Mouse (Mus musculus) forebrain, embryonic 14.5 days (tissue): ENCODE measurements at regions not wholly inside any gene's neighbourhood (a gene's known extent, or its start where the extent isn't known, plus 50 kb on each side); places are given as distances from the start of the nearest gene placed in this dataset.

ENCODE experiments used
- ATAC-seq: fragments of 200-750 bp; cut with Nextera tagmentation; 2 replicates; pipeline ENCODE4 v1.8.0; 2017; ENCODE audit warnings: mild to moderate bottlenecking, moderate library complexity
- DNase-seq: peaks from one replicate; pipeline ENCODE4 v3.0.0-alpha.2; 2015; ENCODE audit warnings: low spot score
- H3K27ac ChIP-seq: fragments of 300-500 bp; sonication (generic); 2 replicates; pipeline ENCODE4 v1.5.1; 2014; ENCODE audit warnings: low read depth, mild to moderate bottlenecking, control low read depth, low read length, moderate library complexity
- H3K27me3 ChIP-seq: fragments of 300-500 bp; sonication (generic); replicated peaks from 2 replicates; pipeline ENCODE4 v1.6.1; 2014; ENCODE audit warnings: low read length, control low read depth, mixed read lengths; ENCODE audit not compliant: control insufficient read depth, insufficient read depth
- H3K36me3 ChIP-seq: fragments of 300-500 bp; sonication (generic); 2 replicates; pipeline ENCODE4 v1.6.1; 2014; ENCODE audit warnings: low read length, control low read depth; ENCODE audit not compliant: control insufficient read depth, insufficient read depth
- H3K4me1 ChIP-seq: fragments of 300-500 bp; sonication (generic); 2 replicates; pipeline ENCODE4 v1.6.1; 2014; ENCODE audit warnings: antibody characterized with exemption, low read length, control low read depth; ENCODE audit not compliant: control insufficient read depth, insufficient read depth
- H3K4me2 ChIP-seq: fragments of 300-500 bp; sonication (generic); 2 replicates; pipeline ENCODE4 v1.6.1; 2014; ENCODE audit warnings: mild to moderate bottlenecking, control low read depth, low read length
- H3K4me3 ChIP-seq: fragments of 300-500 bp; sonication (generic); 2 replicates; pipeline ENCODE4 v1.5.1; 2014; ENCODE audit warnings: low read depth, low read length, control low read depth
- H3K9ac ChIP-seq: fragments of 300-500 bp; sonication (generic); 2 replicates; pipeline ENCODE4 v1.6.1; 2014; ENCODE audit warnings: mild to moderate bottlenecking, low read length, control low read depth, moderate library complexity
- H3K9me3 ChIP-seq: fragments of 300-500 bp; sonication (generic); replicated peaks from 2 replicates; pipeline ENCODE4 v1.6.1; 2016; ENCODE audit warnings: low read length, control low read depth, mixed read lengths; ENCODE audit not compliant: control insufficient read depth
- WGBS: fragments of 180-500 bp; shearing (Covaris S2); extraction: QIAGEN DNeasy Blood & Tissue Kit; methylation state at CpG from one replicate; pipeline ENCODE4 v1.1.7; 2014; 5-methylcytosine and 5-hydroxymethylcytosine counted together

GRCm38 (mm10) chr8:89649207-89649890, 605.4 kb upstream of the Sall1 start:
- Histone ChIP-seq H3K4me1 (0 out of 2 replicates have a peak, but pooled peaks cover under 1% of the 10 kb centered on the region), H3K4me2 (no peak overlapping the region), H3K27me3 (no peaks in the 10 kb centered on the region), H3K9ac (no peak overlapping the region), H3K27ac (no peak overlapping the region), H3K9me3 (no peaks in the 10 kb centered on the region), H3K4me3 (no peak overlapping the region), H3K36me3 (no peaks in the 10 kb centered on the region)
- 68% methylated on average over 5 of the region's 5 CpGs for WGBS
- DNase-seq = no peak
- no peak for ATAC-seq

DNA sequence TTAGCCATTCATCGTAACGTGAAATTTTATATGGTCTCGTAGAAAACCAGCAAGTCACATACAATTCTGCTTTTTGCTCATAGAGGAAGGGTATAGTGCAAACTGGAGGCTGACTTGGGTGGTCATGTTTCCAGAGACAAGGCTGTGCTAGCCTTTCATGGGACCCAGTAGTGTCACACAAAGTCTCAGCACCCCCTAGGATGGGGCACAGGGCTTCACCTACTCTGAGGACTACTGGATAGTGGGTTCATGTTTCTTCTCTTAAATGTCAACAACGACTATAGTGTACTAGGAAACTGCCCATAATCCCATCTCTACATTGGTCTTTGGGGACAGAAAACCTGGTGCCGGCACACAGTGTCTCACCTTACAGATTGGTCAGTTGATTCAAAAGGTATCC, 603.0 kb upstream of the Sall1 start:
- ATAC-seq = no peak
- no peak overlapping the region for H3K27ac ChIP-seq

DNA sequence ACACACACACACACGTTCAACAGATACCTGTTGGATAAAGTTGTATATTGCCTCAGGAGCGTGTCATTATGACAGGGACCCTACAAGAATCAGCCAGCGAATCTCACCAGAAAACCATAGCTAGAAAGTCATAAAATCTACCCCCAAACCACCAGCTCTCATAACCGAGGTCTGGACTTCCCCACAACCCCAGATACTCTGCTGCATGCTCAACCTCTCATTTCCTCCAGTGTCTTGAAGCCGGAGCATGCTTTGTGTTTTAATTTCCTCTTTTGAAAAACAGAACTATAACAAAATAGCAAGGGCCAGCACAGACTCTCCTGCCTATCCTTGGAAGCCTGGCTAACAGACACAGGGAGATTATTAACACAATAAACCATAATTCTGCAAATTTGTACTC, 597.4 kb upstream of the Sall1 start:
- Histone ChIP-seq H3K4me1 (0 out of 2 replicates have a peak, but pooled peaks cover 4% of the 10 kb centered on the region), H3K4me3 (no peak overlapping the region), H3K27ac (no peak overlapping the region), H3K9me3 (no peaks in the 10 kb centered on the region), H3K27me3 (no peaks in the 10 kb centered on the region), H3K36me3 (no peaks in the 10 kb centered on the region), H3K4me2 (no peak overlapping the region), H3K9ac (no peak overlapping the region)
- no peak for ATAC-seq
- DNase-seq = no peak
- WGBS = 88% methylated on average over 5 of the region's 5 CpGs

More for the DNA sequence above, 603.0 kb upstream of the Sall1 start:
- 0 out of 2 replicates have a peak, but pooled peaks cover 4% of the 10 kb centered on the region for H3K4me1 ChIP-seq
- H3K9me3 ChIP-seq = no peaks in the 10 kb centered on the region
- H3K4me3 ChIP-seq = no peak overlapping the region
- H3K9ac ChIP-seq = no peak overlapping the region
- no peaks in the 10 kb centered on the region for H3K27me3 ChIP-seq
- WGBS = 93% methylated on average over 5 of the region's 5 CpGs
- no peaks in the 10 kb centered on the region for H3K36me3 ChIP-seq
- no peak overlapping the region for H3K4me2 ChIP-seq
- no peak for DNase-seq

GRCm38 (mm10) chr8:89634864-89635263, 590.9 kb upstream of the Sall1 start:
- Histone ChIP-seq H3K4me3 (no peak overlapping the region), H3K9ac (no peak overlapping the region), H3K27ac (no peak overlapping the region), H3K9me3 (no peaks in the 10 kb centered on the region), H3K27me3 (no peaks in the 10 kb centered on the region), H3K4me1 (0 out of 2 replicates have a peak, but pooled peaks cover 4% of the 10 kb centered on the region), H3K4me2 (no peak overlapping the region), H3K36me3 (no peaks in the 10 kb centered on the region)
- ATAC-seq (no peak), DNase-seq (no peak)
- 92% methylated on average over 2 of the region's 2 CpGs for WGBS

GRCm38 (mm10) chr8:89632304-89632703, 588.3 kb upstream of the Sall1 start:
- H3K4me2 ChIP-seq = no peak overlapping the region
- no peaks in the 10 kb centered on the region for H3K27me3 ChIP-seq
- 32% methylated on average over 5 of the region's 5 CpGs for WGBS
- H3K4me3 ChIP-seq = no peak overlapping the region
- H3K36me3 ChIP-seq = no peaks in the 10 kb centered on the region
- H3K27ac ChIP-seq = no peak overlapping the region
- H3K4me1 ChIP-seq = 0 out of 2 replicates have a peak, but pooled peaks cover 4% of the 10 kb centered on the region
- no peak overlapping the region for H3K9ac ChIP-seq
- ATAC-seq (no peak), DNase-seq (peak; percentile 37)
- no peaks in the 10 kb centered on the region for H3K9me3 ChIP-seq

DNA sequence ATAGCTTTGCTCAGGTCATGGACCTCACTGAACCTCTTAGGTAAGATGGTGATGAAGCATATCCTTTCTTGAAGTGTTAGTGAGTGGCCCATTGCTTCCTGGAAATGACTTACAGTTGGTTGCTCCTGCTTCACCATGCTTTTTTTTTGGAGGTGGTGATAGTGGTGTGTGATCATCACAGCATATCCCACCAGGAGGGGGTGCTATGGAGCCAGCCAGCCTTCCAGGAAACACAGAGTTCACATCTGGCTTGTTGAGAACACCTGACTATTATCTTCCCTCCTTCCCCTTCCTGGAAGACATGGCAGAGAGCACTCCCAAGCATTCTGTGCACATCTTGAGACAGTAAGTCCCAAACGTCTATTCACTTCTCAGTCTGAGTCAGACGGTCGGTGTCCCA, 586.6 kb upstream of the Sall1 start:
- Histone ChIP-seq H3K4me3 (no peak overlapping the region), H3K27ac (no peak overlapping the region), H3K9ac (no peak overlapping the region), H3K4me1 (0 out of 2 replicates have a peak, but pooled peaks cover 4% of the 10 kb centered on the region), H3K36me3 (no peaks in the 10 kb centered on the region), H3K27me3 (no peaks in the 10 kb centered on the region), H3K4me2 (no peak overlapping the region), H3K9me3 (no peaks in the 10 kb centered on the region)
- 87% methylated on average over 3 of the region's 3 CpGs for WGBS
- ATAC-seq = no peak
- DNase-seq = no peak

DNA sequence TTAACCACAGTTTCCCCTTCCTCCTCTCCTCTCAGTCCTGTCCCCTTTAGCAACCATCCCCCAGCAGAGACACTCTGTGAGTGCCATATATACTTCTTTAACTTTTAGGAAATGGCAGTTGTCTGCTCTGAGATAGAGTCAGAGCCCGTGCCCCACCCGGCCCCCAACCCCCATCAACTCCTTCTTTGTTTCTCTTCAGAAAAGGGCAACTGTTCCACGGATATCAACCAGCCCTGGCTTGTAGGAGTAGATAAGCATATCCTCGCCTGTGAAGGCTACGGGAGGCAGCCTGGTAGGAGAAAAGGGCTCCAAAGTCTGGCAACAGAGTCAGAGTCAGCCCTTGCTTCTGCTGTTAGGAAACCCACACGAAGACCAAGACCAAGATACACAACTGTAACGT, 574.1 kb upstream of the Sall1 start:
- H3K27me3 ChIP-seq = no peaks in the 10 kb centered on the region
- no peak for ATAC-seq
- no peak overlapping the region for H3K9ac ChIP-seq
- no peaks in the 10 kb centered on the region for H3K9me3 ChIP-seq
- no peak overlapping the region for H3K4me3 ChIP-seq
- no peak overlapping the region for H3K4me2 ChIP-seq
- DNase-seq = no peak
- no peak overlapping the region for H3K27ac ChIP-seq
- H3K4me1 ChIP-seq = no peaks in the 10 kb centered on the region
- WGBS = 79% methylated on average over 7 of the region's 7 CpGs
- H3K36me3 ChIP-seq = no peaks in the 10 kb centered on the region

DNA sequence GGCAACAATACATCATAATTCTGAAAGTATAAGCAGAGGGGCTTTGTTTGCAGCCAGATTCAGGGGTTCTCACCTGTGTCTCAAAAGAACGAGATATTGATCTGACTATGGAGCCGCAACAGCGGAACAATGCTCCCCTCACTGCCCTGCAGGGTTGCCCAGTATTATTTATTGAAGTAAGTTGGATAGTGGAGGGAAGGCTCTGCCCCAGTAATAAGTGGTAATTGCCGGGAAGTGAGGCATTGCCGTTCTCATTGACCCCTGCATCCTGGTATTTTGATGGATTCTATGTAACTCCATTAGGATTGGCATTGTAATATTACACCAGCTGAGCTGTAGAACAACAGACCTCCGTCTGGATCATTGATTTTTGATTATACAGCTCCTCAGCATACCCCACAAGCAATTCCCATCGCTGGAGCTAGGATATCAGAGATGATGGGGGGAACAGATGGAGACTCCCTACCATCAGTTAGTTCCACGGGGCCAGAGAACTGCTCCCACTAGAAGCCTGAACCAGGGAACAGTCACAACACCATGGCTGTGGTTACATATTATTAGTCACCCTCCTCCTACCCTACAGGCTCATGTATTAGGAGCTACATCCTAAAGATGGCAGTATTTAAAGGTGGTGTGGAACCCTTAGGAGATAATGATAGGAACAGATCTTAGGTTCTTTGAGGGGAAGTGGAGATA, 572.0 kb upstream of the Sall1 start:
- H3K4me3 ChIP-seq = no peak overlapping the region
- no peaks in the 10 kb centered on the region for H3K4me1 ChIP-seq
- DNase-seq (no peak), ATAC-seq (no peak)
- no peak overlapping the region for H3K4me2 ChIP-seq
- WGBS = 76% methylated on average over 8 of the region's 8 CpGs
- H3K27ac ChIP-seq = no peak overlapping the region
- no peaks in the 10 kb centered on the region for H3K27me3 ChIP-seq
- no peak overlapping the region for H3K9ac ChIP-seq
- no peaks in the 10 kb centered on the region for H3K36me3 ChIP-seq
- H3K9me3 ChIP-seq = no peaks in the 10 kb centered on the region

GRCm38 (mm10) chr8:89609074-89609473, 565.1 kb upstream of the Sall1 start:
- WGBS = 57% methylated on average over 4 of the region's 4 CpGs
- no peak overlapping the region for H3K4me3 ChIP-seq
- no peak overlapping the region for H3K27ac ChIP-seq
- DNase-seq (peak; percentile 0), ATAC-seq (no peak)
- no peaks in the 10 kb centered on the region for H3K36me3 ChIP-seq
- no peaks in the 10 kb centered on the region for H3K4me1 ChIP-seq
- H3K9me3 ChIP-seq = no peaks in the 10 kb centered on the region
- H3K27me3 ChIP-seq = no peaks in the 10 kb centered on the region
- H3K4me2 ChIP-seq = no peak overlapping the region
- no peak overlapping the region for H3K9ac ChIP-seq
